Mouse (Mus musculus): ENCODE measurements around the gene Helq.

DNA sequence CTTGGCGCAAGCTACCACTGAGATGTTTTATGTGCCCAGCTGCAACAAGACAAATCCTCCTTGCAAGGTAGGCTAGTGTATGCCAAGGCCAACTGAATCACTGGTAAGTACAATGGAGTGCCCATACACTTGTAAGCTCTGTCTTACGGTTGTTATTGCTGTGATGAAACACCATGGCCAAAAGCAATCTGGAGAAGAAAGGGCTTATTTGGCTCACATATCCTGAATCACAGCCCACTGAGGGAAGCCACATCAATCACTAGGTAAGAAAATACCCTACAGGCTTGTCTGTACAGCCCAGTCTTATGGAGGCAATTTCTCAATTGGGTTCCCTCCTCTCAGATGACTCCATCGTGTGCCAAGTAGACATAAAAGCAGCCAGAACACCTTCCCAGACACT lies 30.3 kb upstream of the Helq start:
- no peak for TF ChIP-seq CTCF (IDR thresholded peaks at IDR 0.05; ENCODE audit: low read depth, low read length)
- no peak for TF ChIP-seq POLR2A (IDR thresholded peaks at IDR 0.05; ENCODE audit: insufficient read depth, low read length)
